Mouse (Mus musculus) CD4-positive helper T cell, adult 2 months (primary cell): ENCODE measurements at regions not wholly inside any gene's neighbourhood (a gene's known extent, or its start where the extent isn't known, plus 50 kb on each side); places are given as distances from the start of the nearest gene placed in this dataset.

Source experiments
- DNase-seq: peaks from one replicate; pipeline ENCODE4 v3.0.0-alpha.2; 2012; ENCODE audit warnings: low read depth, missing footprints, low spot score

GRCm38 (mm10) chr12:26886635-26887014 is 417.6 kb downstream of the Cmpk2 start:
- DNase-seq: no peak

- no peak for DNase-seq
These were observed 417.0 kb downstream of the Cmpk2 start for GRCm38 (mm10) chr12:26885831-26886634.

GRCm38 (mm10) chr12:26885083-26885482 is 416.1 kb downstream of the Cmpk2 start:
- DNase-seq: no peak

GRCm38 (mm10) chr12:26884156-26884555 is 415.2 kb downstream of the Cmpk2 start:
- DNase-seq: no peak

DNA sequence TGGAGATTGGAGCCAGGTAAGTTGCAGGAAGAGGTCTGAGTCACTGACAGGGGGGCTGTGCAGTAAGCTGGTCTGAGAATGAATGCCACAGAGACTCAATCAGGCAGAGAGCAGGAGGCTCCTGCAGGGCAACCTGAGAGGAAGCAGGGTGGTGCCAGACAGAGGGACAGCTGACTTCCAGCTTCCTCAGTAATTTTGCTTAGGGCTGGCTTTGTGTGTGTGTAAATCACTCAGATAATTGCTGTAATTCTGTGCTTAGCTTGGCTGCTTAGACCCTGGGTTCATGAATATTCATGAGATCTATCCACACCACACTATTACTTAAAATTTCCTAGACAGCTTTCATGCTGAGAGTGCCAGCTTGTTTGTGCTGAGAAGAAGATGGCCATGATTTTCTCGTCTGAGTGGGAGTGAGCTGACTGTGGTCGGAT is 408.7 kb downstream of the Cmpk2 start:
- no peak for DNase-seq

DNA sequence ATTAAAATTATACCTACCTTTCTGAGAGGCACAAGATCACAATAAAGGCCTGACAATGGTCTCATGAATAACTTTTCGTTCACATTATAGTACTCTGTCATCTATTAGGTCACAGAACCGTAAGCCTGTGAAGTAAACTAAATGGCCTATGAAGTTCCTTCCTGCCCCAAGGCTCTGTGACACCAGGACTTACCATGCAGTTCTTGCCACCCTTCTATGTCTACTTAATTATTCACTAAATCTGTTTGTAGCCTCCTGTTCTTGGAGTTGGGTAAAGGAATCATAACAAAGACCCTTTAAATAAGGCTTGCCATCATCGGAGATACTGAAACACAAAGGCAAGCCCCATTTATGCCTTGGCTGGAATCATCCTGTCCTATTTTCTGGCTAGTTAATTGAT is 408.3 kb downstream of the Cmpk2 start:
- DNase-seq: no peak

DNA sequence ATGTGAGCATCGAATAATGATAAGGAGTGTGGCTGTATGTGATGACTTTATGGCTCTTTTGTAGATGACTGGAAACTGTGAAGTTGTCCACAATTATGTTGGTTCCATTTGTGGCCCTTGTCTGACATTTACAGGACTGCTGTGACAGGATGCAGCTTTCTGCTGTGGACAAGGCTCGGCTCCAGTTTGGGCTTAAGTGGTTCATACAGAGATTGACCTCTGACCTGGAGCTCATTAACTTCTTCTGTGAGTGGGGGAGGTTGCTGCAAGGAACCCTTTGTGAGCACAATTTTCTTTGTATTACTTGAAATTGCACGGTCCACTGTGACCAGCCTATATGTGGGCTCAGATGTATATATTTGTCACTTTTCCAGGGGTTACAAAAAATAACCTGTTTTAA is 403.5 kb downstream of the Cmpk2 start:
- no peak for DNase-seq

DNA sequence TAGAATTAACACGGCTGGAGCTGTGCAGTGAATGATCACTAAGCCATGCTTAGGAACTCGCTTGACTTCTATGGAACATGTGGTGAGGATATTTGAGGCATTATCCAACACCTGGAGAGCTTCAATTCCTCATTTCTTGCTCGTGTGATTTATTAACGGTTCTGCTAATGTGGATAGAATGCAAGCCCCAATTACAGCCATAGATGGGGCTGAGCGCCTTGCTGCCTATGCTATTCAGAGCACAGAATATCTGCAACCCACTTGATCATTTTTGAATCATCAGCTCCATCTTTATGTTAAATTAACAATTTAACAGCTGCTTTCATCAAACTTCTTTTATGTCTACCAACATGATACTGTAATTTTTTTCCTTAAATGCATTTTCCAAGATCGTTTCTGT is 398.7 kb downstream of the Cmpk2 start:
- DNase-seq: no peak

GRCm38 (mm10) chr12:26855091-26855516 is 386.1 kb downstream of the Cmpk2 start:
- no peak for DNase-seq

DNA sequence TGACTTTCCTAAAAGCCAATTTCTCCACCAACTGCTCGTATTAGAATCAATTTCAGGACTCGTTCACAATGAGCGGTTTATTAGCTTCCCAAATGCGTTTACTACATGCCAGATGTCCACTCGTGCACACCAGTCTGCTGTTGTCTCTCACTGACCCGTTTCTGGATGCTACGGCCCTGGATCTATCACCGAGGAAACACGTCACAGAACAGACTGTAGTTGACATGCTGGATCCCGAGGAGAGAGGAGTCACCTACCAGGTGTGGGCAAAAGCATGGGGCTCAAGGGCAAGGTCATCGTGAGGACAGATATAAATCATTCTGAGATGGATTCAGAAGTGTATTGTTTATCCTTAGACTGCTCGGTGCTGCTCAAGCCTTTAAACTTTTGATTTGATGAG is 375.9 kb downstream of the Cmpk2 start:
- DNase-seq: no peak

DNA sequence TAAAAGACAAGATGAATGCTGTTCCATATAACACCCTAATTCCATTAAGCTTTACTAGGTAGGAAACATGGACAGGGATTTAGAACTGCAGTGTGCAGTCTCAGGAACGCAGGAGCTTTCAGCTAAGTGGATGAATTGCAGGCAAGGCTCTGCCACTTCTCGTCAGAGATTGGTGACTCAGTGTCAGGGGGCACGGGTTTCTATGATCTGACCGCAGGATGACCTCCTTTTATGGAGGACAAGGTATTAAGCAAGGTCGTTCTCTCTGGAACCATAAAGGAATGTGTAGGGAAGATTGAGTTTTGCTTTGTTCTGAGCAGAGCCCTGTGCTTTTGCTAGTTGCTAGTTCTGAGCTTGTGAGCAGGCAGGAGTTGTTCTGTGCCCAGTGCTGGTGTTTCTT is 373.7 kb downstream of the Cmpk2 start:
- DNase-seq: no peak

GRCm38 (mm10) chr12:26821257-26821968 is 352.4 kb downstream of the Cmpk2 start:
- no peak for DNase-seq

GRCm38 (mm10) chr12:26817866-26818265 is 348.9 kb downstream of the Cmpk2 start:
- no peak for DNase-seq

DNA sequence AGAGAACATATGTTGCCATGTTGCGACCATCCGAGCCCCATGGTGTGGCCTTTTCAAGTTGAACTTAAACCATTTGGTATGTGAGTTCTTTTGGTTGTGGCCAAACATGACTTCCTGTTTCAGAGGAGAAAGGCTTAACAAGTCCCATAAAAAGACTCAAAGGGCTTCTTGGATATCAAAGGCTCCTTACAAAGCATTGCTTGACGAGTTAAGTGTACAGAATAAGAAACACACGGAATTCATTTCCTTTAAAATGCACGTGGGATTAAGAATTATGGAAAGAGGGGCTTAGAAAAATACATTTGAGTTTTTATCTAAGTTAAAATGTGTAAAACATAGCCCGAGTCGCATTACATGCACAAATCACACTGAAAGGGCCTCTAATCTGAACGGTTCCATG is 346.8 kb downstream of the Cmpk2 start:
- DNase-seq: no peak

DNA sequence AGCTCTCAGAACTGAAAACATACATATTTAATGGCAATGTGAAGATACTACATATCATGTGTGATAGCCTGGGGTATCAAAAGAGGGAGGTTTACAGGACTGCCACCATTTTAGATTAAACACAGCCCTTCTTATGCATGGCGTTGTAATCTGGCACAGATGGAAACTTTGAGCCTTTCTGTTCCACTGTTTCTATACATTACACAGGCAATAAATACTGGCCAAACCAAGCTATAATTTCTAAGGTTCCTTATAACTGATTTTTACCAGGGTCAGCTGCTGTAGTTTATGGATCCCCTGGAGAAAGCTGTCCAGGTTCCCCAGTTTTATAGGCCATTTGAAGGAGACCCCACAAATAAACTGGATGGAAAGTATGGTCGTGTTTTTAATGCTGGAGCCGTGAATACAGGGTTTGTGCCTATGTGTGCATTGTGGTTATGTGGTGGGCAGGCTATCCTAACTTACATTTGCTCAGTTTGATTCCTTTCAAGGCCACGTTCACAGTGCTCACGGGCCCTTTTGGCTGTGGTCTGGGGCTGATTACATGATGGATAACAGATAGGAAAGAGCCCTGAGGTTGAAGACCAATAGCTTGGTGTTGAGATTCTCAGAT is 341.7 kb downstream of the Cmpk2 start:
- no peak for DNase-seq

- no peak for DNase-seq
These were observed 340.7 kb downstream of the Cmpk2 start for GRCm38 (mm10) chr12:26809670-26810069.

- DNase-seq: no peak
These were observed 333.5 kb downstream of the Cmpk2 start for GRCm38 (mm10) chr12:26802542-26802941.

DNA sequence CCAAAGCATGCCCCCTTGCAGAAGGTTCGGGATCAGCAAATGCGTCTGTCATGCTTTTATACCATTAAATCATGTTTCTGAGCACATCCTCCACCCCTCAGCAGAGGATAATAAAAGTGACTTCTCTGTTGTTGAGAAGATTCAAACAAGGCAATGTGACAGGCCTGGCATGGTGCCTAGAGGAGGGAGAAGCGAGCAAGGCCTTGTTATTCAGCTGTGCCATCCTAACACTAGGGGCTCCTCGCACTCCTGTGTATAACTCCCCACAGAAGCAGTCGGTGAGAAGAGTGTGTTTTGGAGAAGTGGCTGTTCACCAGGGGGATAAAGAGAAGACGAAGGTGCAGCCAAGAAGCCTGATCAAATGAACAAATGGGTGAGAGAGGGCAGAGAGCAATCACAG is 330.3 kb downstream of the Cmpk2 start:
- no peak for DNase-seq

GRCm38 (mm10) chr12:26796367-26796766 is 327.4 kb downstream of the Cmpk2 start:
- no peak for DNase-seq

DNA sequence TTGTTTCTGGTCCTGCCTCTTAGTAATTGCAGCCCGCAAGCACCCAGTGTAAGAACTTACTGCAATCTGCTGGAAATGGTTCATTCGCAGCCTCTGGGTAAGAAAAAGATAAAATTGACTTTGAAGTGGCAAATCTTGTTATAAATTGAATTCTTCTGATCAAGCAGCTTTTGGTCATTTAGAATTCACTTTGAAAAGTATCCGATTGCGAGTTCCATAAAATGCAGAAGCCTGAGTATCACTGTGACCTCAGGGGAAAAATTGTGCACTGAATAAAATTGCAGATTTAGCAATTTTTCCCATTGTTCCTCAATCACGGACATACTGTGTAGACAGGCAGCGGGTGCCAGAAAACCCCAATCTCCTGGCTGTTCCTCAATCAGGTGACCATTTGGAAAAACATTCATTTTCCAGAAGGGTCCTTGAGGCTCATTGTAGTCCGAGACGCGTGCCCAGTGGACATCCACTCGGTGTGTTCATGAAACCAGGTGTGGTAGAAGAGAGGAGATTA is 320.4 kb downstream of the Cmpk2 start:
- DNase-seq: no peak

GRCm38 (mm10) chr12:26785550-26785949 is 316.5 kb downstream of the Cmpk2 start:
- no peak for DNase-seq

- DNase-seq: no peak
These were observed 315.4 kb downstream of the Cmpk2 start for GRCm38 (mm10) chr12:26784426-26784825.
